Comparison of ENCODE assay signal across 19 mouse cellular contexts in the genomic region with DNA sequence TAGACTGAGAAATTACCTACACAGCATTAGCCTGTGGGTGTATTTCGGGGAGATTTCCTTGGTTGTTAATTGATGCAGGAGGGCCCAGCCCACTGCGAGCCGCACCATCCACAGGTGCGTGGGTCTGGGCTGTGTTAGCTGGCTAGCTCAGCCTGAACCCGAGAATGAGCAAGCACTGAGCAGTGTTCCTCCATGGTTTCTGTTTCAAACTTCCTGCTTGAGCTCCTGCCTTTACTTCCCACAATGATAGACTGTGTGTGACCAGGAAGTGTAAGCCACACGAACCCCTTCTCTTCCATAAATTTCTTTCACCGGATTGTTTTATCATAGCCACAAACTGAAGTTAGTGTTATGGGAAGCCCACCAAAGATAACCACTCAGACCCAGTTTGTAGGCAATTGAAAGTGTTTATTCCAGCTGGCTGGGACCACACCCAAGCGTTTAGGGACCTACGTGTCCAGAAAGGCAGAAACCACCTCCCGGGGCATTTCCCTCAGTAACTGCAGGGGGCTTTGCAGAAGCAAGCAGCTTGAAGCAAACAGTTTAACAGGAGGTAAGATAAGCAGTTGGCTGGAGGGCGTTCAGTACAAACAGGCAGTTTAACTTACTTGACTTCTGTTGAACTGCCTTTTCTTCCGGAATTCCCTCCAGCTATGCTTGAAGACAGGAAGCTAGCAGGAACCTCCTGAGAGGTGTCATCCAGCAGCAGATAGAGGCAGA. TPM values are rescaled to one million over a fixed set of nuclear protein-coding genes. Genes with fewer than 3 reads are reported as not detected.
A peak's percentile ranks its signal among the peaks of the same experiment; 100 is the strongest.
DNase-seq lines count a peak whose midpoint lies in the region; ATAC-seq and TF ChIP-seq lines count a peak whose summit lies in the region.
"Had no signal": no experiment of that assay in that cellular context is flagged by ENCODE, and none has a peak within 500 bp of the region (broad histone marks: within the 10 kb centered on the region; RNA-seq: fewer than 3 reads in every experiment).

No protein-coding gene starts in this region.

- H3K4me3 ChIP-seq in lung, postnatal 0 days (ENCODE audit: low read depth, low read length), result 0 out of 2 replicates have a peak overlapping the region, but pooled peaks have one; percentile 12
- no peak overlapping the region for H3K4me3 ChIP-seq in liver, embryonic 14.5 days (ENCODE audit: insufficient read depth in 1 of 2, low read depth in 2 of 2, low read length in 2 of 2)
- H3K4me3 ChIP-seq: heart, embryonic 15.5 days; hindbrain, embryonic 12.5 days; limb, embryonic 10.5 days had no signal

- no peak for DNase-seq in lung, postnatal 0 days (ENCODE audit: low spot score)
- DNase-seq in lung, postnatal 36 days, result no peak
- peak; percentile 56 for DNase-seq in ZHBTc4 (ENCODE audit: low read depth, low spot score)
- DNase-seq in liver, embryonic 14.5 days (ENCODE audit: low read depth in 3 of 3, low spot score in 3 of 3), result no peak
- DNase-seq in yolk sac, embryonic 10.5 days (ENCODE audit: low spot score), result peak; percentile 1
- no peak for DNase-seq in kidney, postnatal 10 days
- no peak for DNase-seq in Muller cell, postnatal 12 days (ENCODE audit: inconsistent ontology term)
- DNase-seq: adrenal gland, postnatal 36 days; cerebellum, adult 8-10 months; gastrocnemius, postnatal 25 days; kidney, adult 18-20 months; kidney, postnatal 14 days; spleen, adult 18-20 months; thymus, postnatal 14 days had no signal

- no peak overlapping the region for H3K9ac ChIP-seq in lung, postnatal 0 days (replicated peaks; ENCODE audit: low read depth)
- no peak overlapping the region for H3K9ac ChIP-seq in liver, embryonic 14.5 days (replicated peaks)
- H3K9ac ChIP-seq: heart, embryonic 15.5 days; hindbrain, embryonic 12.5 days had no signal

- H3K9me3 ChIP-seq in lung, postnatal 0 days (ENCODE audit: low read length), result no peaks in the 10 kb centered on the region
- H3K9me3 ChIP-seq in liver, embryonic 14.5 days (ENCODE audit: control insufficient read depth, low read length), result no peaks in the 10 kb centered on the region
- H3K9me3 ChIP-seq: heart, embryonic 15.5 days; hindbrain, embryonic 12.5 days; limb, embryonic 10.5 days had no signal

- no peak overlapping the region for H3K27ac ChIP-seq in lung, postnatal 0 days (ENCODE audit: low read length)
- H3K27ac ChIP-seq in liver, embryonic 14.5 days, result no peak overlapping the region
- H3K27ac ChIP-seq: heart, embryonic 15.5 days; hindbrain, embryonic 12.5 days; limb, embryonic 10.5 days; macrophage had no signal

- no peak for ATAC-seq in lung, postnatal 0 days
- ATAC-seq in liver, embryonic 14.5 days (ENCODE audit: insufficient read depth), result no peak
- ATAC-seq: midbrain, embryonic 16.5 days had no signal

- no peaks in the 10 kb centered on the region for H3K36me3 ChIP-seq in lung, postnatal 0 days (ENCODE audit: insufficient read depth, low read length)
- H3K36me3 ChIP-seq in liver, embryonic 14.5 days (replicated peaks; ENCODE audit: control insufficient read depth, insufficient read depth, low read depth), result no peaks in the 10 kb centered on the region
- H3K36me3 ChIP-seq: heart, embryonic 15.5 days; hindbrain, embryonic 12.5 days; limb, embryonic 10.5 days had no signal

- WGBS in lung, postnatal 0 days, result 47% methylated on average over 12 of the region's 12 CpGs
- WGBS in liver, embryonic 14.5 days (ENCODE audit: insufficient replicate concordance), result 33% methylated on average over 12 of the region's 12 CpGs

- no peak for TF ChIP-seq CTCF in lung, postnatal 0 days (IDR thresholded peaks at IDR 0.05)
- no peak for TF ChIP-seq CTCF in liver, embryonic 14.5 days (IDR thresholded peaks at IDR 0.05; ENCODE audit: low read depth)

- no peak for TF ChIP-seq EP300 in lung, postnatal 0 days (IDR thresholded peaks at IDR 0.05)
- TF ChIP-seq EP300 in liver, embryonic 14.5 days (IDR thresholded peaks at IDR 0.05; ENCODE audit: low read depth), result no peak

- no peaks in the 10 kb centered on the region for H3K4me1 ChIP-seq in lung, postnatal 0 days (ENCODE audit: insufficient read depth, low read depth, low read length)
- no peaks in the 10 kb centered on the region; a peak in 1 of 4 replicates for H3K4me1 ChIP-seq in liver, embryonic 14.5 days (replicated peaks; ENCODE audit: control insufficient read depth in 2 of 2, insufficient read depth in 2 of 2, low read length in 1 of 2)
- H3K4me1 ChIP-seq: heart, embryonic 15.5 days; hindbrain, embryonic 12.5 days; limb, embryonic 10.5 days had no signal

- H3K4me2 ChIP-seq in lung, postnatal 0 days (replicated peaks; ENCODE audit: low read depth, low read length), result peak overlapping the region; percentile 28; the same call in 1 of the 2 replicates
- peak overlapping the region; percentile 6; the same call in 1 of the 2 replicates for H3K4me2 ChIP-seq in liver, embryonic 14.5 days (ENCODE audit: low read depth)
- H3K4me2 ChIP-seq: heart, embryonic 15.5 days; hindbrain, embryonic 12.5 days had no signal

- no peaks in the 10 kb centered on the region for H3K27me3 ChIP-seq in lung, postnatal 0 days (replicated peaks; ENCODE audit: insufficient read depth, low read length)
- no peaks in the 10 kb centered on the region for H3K27me3 ChIP-seq in liver, embryonic 14.5 days (ENCODE audit: control insufficient read depth, insufficient read depth, low read length)
- H3K27me3 ChIP-seq: heart, embryonic 15.5 days had no signal

RNA-seq across cellular contexts. Expression of gene Tsc22d3, which starts 24.6 kb away (rescaled TPM):
- 236 and 380 TPM in 2 replicates for polyA plus RNA-seq in lung, postnatal 0 days (2015; fragmentation: Nextera tagmentation; extraction: Ambion mirVana)
- 4.3 and 5.1 TPM in 2 replicates for polyA plus RNA-seq in liver, embryonic 14.5 days (2012; rRNA removed)
- polyA plus RNA-seq in liver, embryonic 14.5 days (2014; fragmentation: Nextera tagmentation; extraction: Ambion mirVana), result 10.6 TPM in 2 replicates

RNA-seq across cellular contexts. Expression of gene Mid2, which starts 39.4 kb away (rescaled TPM):
- polyA plus RNA-seq in lung, postnatal 0 days (2015; fragmentation: Nextera tagmentation; extraction: Ambion mirVana), result 7.7 and 9.0 TPM in 2 replicates
- polyA plus RNA-seq in liver, embryonic 14.5 days (2012; rRNA removed), result 0.29 and 0.38 TPM in 2 replicates
- 0.42 and 0.61 TPM in 2 replicates for polyA plus RNA-seq in liver, embryonic 14.5 days (2014; fragmentation: Nextera tagmentation; extraction: Ambion mirVana)

Comparison
In these comparisons a context has a peak if more than half of its experiments do, and no peak if none do; other contexts are left out.
1. DNase-seq: peak in ZHBTc4 (single experiment) and yolk sac, embryonic 10.5 days (single experiment); none in lung, postnatal 0 days (single experiment), lung, postnatal 36 days (single experiment), liver, embryonic 14.5 days (0 of 3), kidney, postnatal 10 days (single experiment) and Muller cell, postnatal 12 days (single experiment).
2. RNA of gene Tsc22d3, which starts 24.6 kb away (polyA plus RNA-seq): 236 to 380 TPM in lung, postnatal 0 days; 4.3 to 10.6 TPM in liver, embryonic 14.5 days; every median in the first group is over 10 times any median in the second.